Mouse (Mus musculus) testis, adult 2 months (tissue): ENCODE measurements at regions not wholly inside any gene's neighbourhood (a gene's known extent, or its start where the extent isn't known, plus 50 kb on each side); places are given as distances from the start of the nearest gene placed in this dataset.

Source experiments
- CTCF ChIP-seq: fragments of 200-500 bp; IDR thresholded peaks from 2 replicates; pipeline ENCODE4 v1.5.1; 2012; ENCODE audit warnings: low read depth, mild to moderate bottlenecking, inconsistent platforms, low read length, moderate library complexity; ENCODE audit not compliant: control insufficient read depth, insufficient read depth, insufficient replicate concordance
- POLR2A ChIP-seq: fragments of 200-500 bp; IDR thresholded peaks from 2 replicates; pipeline ENCODE4 v1.6.1; 2012; ENCODE audit warnings: low read depth, mild to moderate bottlenecking, inconsistent platforms, low read length, moderate library complexity; ENCODE audit not compliant: control insufficient read depth

- no peak for TF ChIP-seq CTCF
- no peak for TF ChIP-seq POLR2A
Measured at GRCm38 (mm10) chr2:64850656-64851055, 174.1 kb downstream of the Grb14 start.
